Mouse (Mus musculus) ES-Bruce4 (cell line): ENCODE data around the gene Large1.

Experiments
- CTCF ChIP-seq: IDR thresholded peaks from one replicate; pipeline ENCODE4 v1.8.1; 2011; ENCODE audit warnings: low read depth, low read length
- POLR2A ChIP-seq: IDR thresholded peaks from one replicate; pipeline ENCODE4 v1.8.1; 2011; ENCODE audit warnings: low read length; ENCODE audit not compliant: insufficient read depth

DNA sequence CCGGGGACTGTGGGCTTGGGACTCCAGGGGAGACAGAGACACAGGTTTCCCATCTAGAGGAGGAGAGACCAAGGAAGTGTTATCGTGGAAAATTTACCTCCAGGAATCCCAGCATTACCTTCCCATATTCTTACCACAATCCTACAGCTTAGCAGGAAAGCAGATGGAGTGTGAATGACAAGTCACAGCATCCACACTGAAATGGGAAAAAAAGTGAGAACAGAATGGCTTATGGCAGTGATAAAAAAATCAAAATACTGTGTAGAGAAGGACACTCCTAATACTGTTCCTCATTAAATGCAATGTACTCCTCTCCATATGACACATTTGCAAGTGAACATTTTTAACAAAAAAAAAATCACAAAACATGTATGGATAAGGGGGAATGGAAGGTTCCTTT, 221.3 kb downstream of the Large1 start:
- TF ChIP-seq POLR2A, result no peak
- TF ChIP-seq CTCF, result no peak
